Mouse (Mus musculus) kidney, postnatal 36 days (tissue): Measurements from ENCODE around the gene Snx4.

Experiments used
- DNase-seq, 2 experiments: peaks; one replicate each; pipeline ENCODE4 v3.0.0; 2021 to 2022; ENCODE audit warnings: mixed read lengths in 2 of 2

The Snx4 gene

GRCm38 (mm10) chr16:33283079-33283478 is 31.8 kb downstream of the Snx4 start:
- no peak for DNase-seq

- DNase-seq = no peak
Observed at GRCm38 (mm10) chr16:33288536-33288935, 37.3 kb downstream of the Snx4 start.

GRCm38 (mm10) chr16:33289981-33290380 is 38.7 kb downstream of the Snx4 start:
- peak in 1 of 2 experiments; percentile 17 for DNase-seq

GRCm38 (mm10) chr16:33292241-33292640 is 41.0 kb downstream of the Snx4 start:
- DNase-seq = no peak

GRCm38 (mm10) chr16:33294681-33295080 is 43.4 kb downstream of the Snx4 start:
- DNase-seq = no peak

- DNase-seq = no peak
Observed at GRCm38 (mm10) chr16:33295321-33295720, 44.1 kb downstream of the Snx4 start.

GRCm38 (mm10) chr16:33297493-33297892 is 46.3 kb downstream of the Snx4 start:
- DNase-seq = no peak

- peak; percentile 90 to 92 for DNase-seq
Observed at GRCm38 (mm10) chr16:33306633-33307070, 55.4 kb downstream of the Snx4 start.

GRCm38 (mm10) chr16:33307761-33308160 is 56.5 kb downstream of the Snx4 start:
- DNase-seq = peak; percentile 70 to 78

- DNase-seq = no peak
Observed at GRCm38 (mm10) chr16:33309066-33309465, 57.8 kb downstream of the Snx4 start.

- DNase-seq = no peak
Observed at GRCm38 (mm10) chr16:33315611-33316010, 64.4 kb downstream of the Snx4 start.

- DNase-seq = no peak
Observed at GRCm38 (mm10) chr16:33317646-33318045, 66.4 kb downstream of the Snx4 start.

GRCm38 (mm10) chr16:33318059-33318458 is 66.8 kb downstream of the Snx4 start:
- no peak for DNase-seq

GRCm38 (mm10) chr16:33325704-33326455 is 74.6 kb downstream of the Snx4 start:
- DNase-seq = no peak

GRCm38 (mm10) chr16:33326589-33326988 is 75.3 kb downstream of the Snx4 start:
- DNase-seq = peak in 1 of 2 experiments; percentile 38

GRCm38 (mm10) chr16:33327101-33327500 is 75.9 kb downstream of the Snx4 start:
- DNase-seq = no peak

GRCm38 (mm10) chr16:33333015-33333414 is 81.8 kb downstream of the Snx4 start:
- peak; percentile 54 to 56 for DNase-seq

- DNase-seq = peak; percentile 85 to 89
Observed at GRCm38 (mm10) chr16:33337177-33337576, 85.9 kb downstream of the Snx4 start.

- DNase-seq = no peak
Observed at GRCm38 (mm10) chr16:33337681-33338080, 86.4 kb downstream of the Snx4 start.

- no peak for DNase-seq
Observed at GRCm38 (mm10) chr16:33338492-33338891, 87.2 kb downstream of the Snx4 start.

GRCm38 (mm10) chr16:33339476-33339875 is 88.2 kb downstream of the Snx4 start:
- DNase-seq = no peak

GRCm38 (mm10) chr16:33342356-33342755 is 91.1 kb downstream of the Snx4 start:
- DNase-seq = no peak

GRCm38 (mm10) chr16:33343106-33343505 is 91.9 kb downstream of the Snx4 start:
- DNase-seq = peak; percentile 53 to 55

- no peak for DNase-seq
Observed at GRCm38 (mm10) chr16:33343601-33344000, 92.4 kb downstream of the Snx4 start.

GRCm38 (mm10) chr16:33344379-33344778 is 93.1 kb downstream of the Snx4 start:
- DNase-seq = no peak
